Mouse (Mus musculus): ENCODE measurements at regions not wholly inside any gene's neighbourhood (a gene's known extent, or its start where the extent isn't known, plus 50 kb on each side); places are given as distances from the start of the nearest gene placed in this dataset.
"Not testable (repeated sequence)": the region's sequence is repeated elsewhere in the genome, so short reads cannot be mapped to it uniquely, and the experiment has no call there.

- DNase-seq (ENCODE audit: low spot score in 2 of 2), result no peak
These were observed 131.5 kb upstream of the Kiz start for GRCm38 (mm10) chr2:146724142-146724679.

GRCm38 (mm10) chr2:146724924-146725555, 130.6 kb upstream of the Kiz start:
- DNase-seq (ENCODE audit: low spot score in 2 of 2), result no peak

GRCm38 (mm10) chr2:146728693-146729092, 127.0 kb upstream of the Kiz start:
- DNase-seq (ENCODE audit: low spot score in 2 of 2), result no peak

- no peak for DNase-seq (ENCODE audit: low spot score in 2 of 2)
These were observed 124.6 kb upstream of the Kiz start for GRCm38 (mm10) chr2:146731081-146731480.

- not testable (repeated sequence) for DNase-seq (ENCODE audit: low spot score in 2 of 2)
These were observed 122.8 kb upstream of the Kiz start for GRCm38 (mm10) chr2:146732891-146733290.

- DNase-seq (ENCODE audit: low spot score in 2 of 2), result no peak
These were observed 111.3 kb upstream of the Kiz start for GRCm38 (mm10) chr2:146744396-146744795.

GRCm38 (mm10) chr2:146745012-146745682, 110.5 kb upstream of the Kiz start:
- DNase-seq (ENCODE audit: low spot score in 2 of 2), result peak in 1 of 2 experiments; percentile 26

- peak; percentile 74 to 82 for DNase-seq (ENCODE audit: low spot score in 2 of 2)
These were observed 110.0 kb upstream of the Kiz start for GRCm38 (mm10) chr2:146745683-146746047.

- DNase-seq (ENCODE audit: low spot score in 2 of 2), result no peak
These were observed 101.7 kb upstream of the Kiz start for GRCm38 (mm10) chr2:146753988-146754387.

- peak in 1 of 2 experiments; percentile 28 for DNase-seq (ENCODE audit: low spot score in 2 of 2)
These were observed 92.0 kb upstream of the Kiz start for GRCm38 (mm10) chr2:146763522-146764144.

- DNase-seq (ENCODE audit: low spot score in 2 of 2), result peak; percentile 27 to 41
These were observed 91.1 kb upstream of the Kiz start for GRCm38 (mm10) chr2:146764313-146765255.

GRCm38 (mm10) chr2:146774876-146775275, 80.8 kb upstream of the Kiz start:
- no peak for DNase-seq (ENCODE audit: low spot score in 2 of 2)

- peak in 1 of 2 experiments; percentile 27 for DNase-seq (ENCODE audit: low spot score in 2 of 2)
These were observed 68.4 kb upstream of the Kiz start for GRCm38 (mm10) chr2:146787132-146787810.

GRCm38 (mm10) chr2:146787811-146788455, 67.7 kb upstream of the Kiz start:
- DNase-seq (ENCODE audit: low spot score in 2 of 2), result peak; percentile 26 to 28

- no peak for DNase-seq (ENCODE audit: low spot score in 2 of 2)
These were observed 62.7 kb upstream of the Kiz start for GRCm38 (mm10) chr2:146792844-146793420.

- no peak for DNase-seq (ENCODE audit: low spot score in 2 of 2)
These were observed 52.7 kb upstream of the Kiz start for GRCm38 (mm10) chr2:146802973-146803372.

Measured in right cerebral cortex, postnatal 10 days (tissue).